Mouse (Mus musculus) megakaryocyte, adult 5-6 weeks (primary cell): ENCODE data around the gene Mgst2. TPM values are rescaled to one million over a fixed set of nuclear protein-coding genes. Genes with fewer than 3 reads are reported as not detected.

Experiments used
- ATAC-seq: 2 replicates; pipeline ENCODE4 v1.8.0; 2016; ENCODE audit warnings: mild to moderate bottlenecking, inconsistent platforms; ENCODE audit not compliant: poor library complexity, severe bottlenecking
- total RNA-seq, 2 experiments: library from RNA; stranded (forward) in 1 of 2; stranded (reverse) in 1 of 2; fragments of 153-499, 151-499 nt in 1 of 2; fragments of 221-1000, 200-1000 nt in 1 of 2; gene quantifications; 2 replicates each; pipeline versions ENCODE4 v1.2.3 to v1.2.4; 2015 to 2017

The Mgst2 gene
- total RNA-seq, 2 experiments from 2014 or later = 38.3 to 66.9 TPM

DNA sequence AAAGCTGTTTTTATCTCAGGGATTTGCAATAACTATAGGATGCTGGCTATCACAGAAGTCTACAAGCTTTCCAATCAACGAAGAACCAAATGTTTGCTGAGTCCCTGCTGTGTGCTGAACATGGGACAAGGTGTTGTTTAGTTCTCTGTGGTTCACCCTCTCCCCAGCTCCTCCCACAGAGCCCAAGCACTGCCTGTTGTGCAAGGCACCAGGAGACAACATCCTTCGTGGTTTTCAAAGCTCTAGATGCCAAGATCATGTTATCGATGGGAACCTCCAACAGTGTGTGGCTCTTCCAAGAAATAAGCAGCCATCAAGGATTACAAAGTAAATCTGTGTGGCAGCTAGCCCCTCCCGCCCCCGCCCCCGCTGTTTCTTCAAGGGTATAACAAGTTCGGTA is 70.5 kb downstream of the Mgst2 start:
- ATAC-seq = 0 out of 2 replicates have a peak, but pooled peaks have one; percentile 41

- no peak for ATAC-seq
Measured at GRCm38 (mm10) chr3:51731949-51732636, 71.9 kb downstream of the Mgst2 start.

Other genes starting within 250 kb of the Mgst2 start
- 49.5 and 61.9 TPM in 2 replicates for gene Naa15, start 245.2 kb upstream of the Mgst2 start, total RNA-seq (2015)
- gene Naa15, start 245.2 kb upstream of the Mgst2 start, total RNA-seq (2017) = 50.3 and 66.1 TPM in 2 replicates
- 17.5 and 20.0 TPM in 2 replicates for gene Rab33b, start 176.4 kb upstream of the Mgst2 start, total RNA-seq (2015)
- gene Rab33b, start 176.4 kb upstream of the Mgst2 start, total RNA-seq (2017) = 15.8 and 16.2 TPM in 2 replicates
- gene Setd7, start 99.5 kb upstream of the Mgst2 start, total RNA-seq (2015) = 20.5 and 21.7 TPM in 2 replicates
- gene Setd7, start 99.5 kb upstream of the Mgst2 start, total RNA-seq (2017) = 15.0 and 23.1 TPM in 2 replicates